In genomic region chr2:44485880-44486279, GRCm38 (mm10) we compare ENCODE assay signal across 28 mouse cellular contexts.
DNase-seq lines count a peak whose midpoint lies in the region; ATAC-seq and TF ChIP-seq lines count a peak whose summit lies in the region.
"Had no signal": no experiment of that assay in that cellular context is flagged by ENCODE, and none has a peak within 500 bp of the region (broad histone marks: within the 10 kb centered on the region; RNA-seq: fewer than 3 reads in every experiment).

No protein-coding gene starts in this region.

- H3K27me3 ChIP-seq in heart, embryonic 14.5 days (ENCODE audit: control insufficient read depth, insufficient read depth, low read length) = no peaks in the 10 kb centered on the region
- no peaks in the 10 kb centered on the region for H3K27me3 ChIP-seq in embryonic facial prominence, embryonic 14.5 days (replicated peaks; ENCODE audit: control insufficient read depth, insufficient read depth, low read length)
- H3K27me3 ChIP-seq in hindbrain, embryonic 10.5 days (ENCODE audit: insufficient read depth, poor library complexity, severe bottlenecking) = no peaks in the 10 kb centered on the region
- H3K27me3 ChIP-seq: forebrain, embryonic 12.5 days; heart, embryonic 13.5 days; hindbrain, embryonic 12.5 days; midbrain, embryonic 15.5 days; neural tube, embryonic 15.5 days had no signal

- TF ChIP-seq POLR2A in cortical plate, adult 2 months (IDR thresholded peaks at IDR 0.05; ENCODE audit: extremely low read depth, insufficient read depth, low read length) = no peak

- peaks cover 5% of the 10 kb centered on the region; the same call in 1 of the 2 replicates for H3K9me3 ChIP-seq in heart, embryonic 14.5 days (ENCODE audit: control insufficient read depth, low read length)
- peaks cover 11% of the 10 kb centered on the region; the same call in 1 of the 2 replicates for H3K9me3 ChIP-seq in embryonic facial prominence, embryonic 14.5 days (ENCODE audit: control insufficient read depth, low read length)
- H3K9me3 ChIP-seq in hindbrain, embryonic 10.5 days = peaks cover 4% of the 10 kb centered on the region; the same call in 1 of the 2 replicates
- H3K9me3 ChIP-seq: midbrain, embryonic 15.5 days had no signal

- H3K9ac ChIP-seq in heart, embryonic 14.5 days (ENCODE audit: low read length) = no peak overlapping the region
- H3K9ac ChIP-seq in embryonic facial prominence, embryonic 14.5 days (ENCODE audit: low read depth, low read length) = no peak overlapping the region
- H3K9ac ChIP-seq: forebrain, embryonic 12.5 days; heart, embryonic 13.5 days; hindbrain, embryonic 12.5 days; liver, embryonic 14.5 days; midbrain, embryonic 15.5 days; neural tube, embryonic 15.5 days had no signal

- no peak for DNase-seq in heart, postnatal 14 days
- DNase-seq in brain, adult 2 months (ENCODE audit: low read depth, low spot score) = peak; percentile 41
- no peak for DNase-seq in embryonic facial prominence, embryonic 14.5 days (ENCODE audit: low spot score)
- no peak for DNase-seq in hindbrain, embryonic 10.5 days (ENCODE audit: low spot score)
- no peak for DNase-seq in cerebellum, adult 9-11 months
- DNase-seq: adrenal gland, postnatal 25 days; cerebellum, adult 2 months; cerebellum, postnatal 25 days; embryo, embryonic 11 days; gastrocnemius, postnatal 10 days; kidney, adult 11 months; kidney, postnatal 14 days; left cerebral cortex, postnatal 4 days; lung, adult 2 months; lung, postnatal 10 days; spleen, adult 18-20 months; thymus, adult 2 months; thymus, postnatal 36 days had no signal

- ATAC-seq in heart, embryonic 14.5 days (ENCODE audit: insufficient number of reproducible peaks, insufficient read depth, low FRiP score, low read depth) = no peak
- no peak for ATAC-seq in embryonic facial prominence, embryonic 14.5 days (ENCODE audit: low read depth)
- ATAC-seq: CD4-positive, CD25-positive, alpha-beta regulatory T cell, adult 4 months; midbrain, embryonic 15.5 days had no signal

- no peak for TF ChIP-seq CTCF in cortical plate, adult 2 months (IDR thresholded peaks at IDR 0.05; ENCODE audit: extremely low read depth, insufficient read depth, low read length)

- WGBS in heart, embryonic 14.5 days = 73% methylated on average over 14 of the region's 14 CpGs
- 43% methylated on average over 14 of the region's 14 CpGs for WGBS in embryonic facial prominence, embryonic 14.5 days
- 87% methylated on average over 14 of the region's 14 CpGs for WGBS in hindbrain, embryonic 10.5 days

- no peak overlapping the region for H3K27ac ChIP-seq in heart, embryonic 14.5 days (replicated peaks in 1 of 2; ENCODE audit: control insufficient read depth in 1 of 2, insufficient read depth in 1 of 2, low read depth in 2 of 2, low read length in 2 of 2)
- H3K27ac ChIP-seq in cortical plate, adult 2 months (ENCODE audit: insufficient read depth, low read length) = no peak overlapping the region
- H3K27ac ChIP-seq in embryonic facial prominence, embryonic 14.5 days (replicated peaks; ENCODE audit: low read depth, low read length) = no peak overlapping the region
- no peak overlapping the region for H3K27ac ChIP-seq in hindbrain, embryonic 10.5 days
- H3K27ac ChIP-seq: forebrain, embryonic 12.5 days; heart, embryonic 13.5 days; hindbrain, embryonic 12.5 days; liver, embryonic 14.5 days; macrophage; midbrain, embryonic 15.5 days; neural tube, embryonic 15.5 days had no signal

- no peaks in the 10 kb centered on the region for H3K4me1 ChIP-seq in heart, embryonic 14.5 days (ENCODE audit: control insufficient read depth in 2 of 2, insufficient read depth in 2 of 2, low read length in 2 of 2)
- H3K4me1 ChIP-seq in cortical plate, adult 2 months (ENCODE audit: control insufficient read depth, insufficient read depth, low read length) = no peaks in the 10 kb centered on the region
- no peaks in the 10 kb centered on the region; the same call in 1 of the 2 replicates for H3K4me1 ChIP-seq in embryonic facial prominence, embryonic 14.5 days (ENCODE audit: control insufficient read depth, insufficient read depth, low read length)
- H3K4me1 ChIP-seq in hindbrain, embryonic 10.5 days (replicated peaks) = no peaks in the 10 kb centered on the region
- H3K4me1 ChIP-seq: forebrain, embryonic 12.5 days; heart, embryonic 13.5 days; hindbrain, embryonic 12.5 days; midbrain, embryonic 15.5 days; neural tube, embryonic 15.5 days had no signal

- no peak overlapping the region for H3K4me3 ChIP-seq in heart, embryonic 14.5 days (ENCODE audit: control insufficient read depth in 1 of 2, insufficient read depth in 1 of 2, low read depth in 1 of 2, low read length in 2 of 2)
- H3K4me3 ChIP-seq in cortical plate, adult 2 months (ENCODE audit: insufficient read depth, low read length) = peak overlapping the region; percentile 47
- peak overlapping the region; percentile 27 for H3K4me3 ChIP-seq in embryonic facial prominence, embryonic 14.5 days (ENCODE audit: low read depth, low read length)
- H3K4me3 ChIP-seq in hindbrain, embryonic 10.5 days = no peak overlapping the region
- H3K4me3 ChIP-seq: forebrain, embryonic 12.5 days; heart, embryonic 13.5 days; hindbrain, embryonic 12.5 days; midbrain, embryonic 15.5 days; neural tube, embryonic 15.5 days had no signal

- peak overlapping the region; percentile 13; the same call in 1 of the 2 replicates for H3K4me2 ChIP-seq in heart, embryonic 14.5 days (ENCODE audit: low read length)
- peak overlapping the region; percentile 45 for H3K4me2 ChIP-seq in embryonic facial prominence, embryonic 14.5 days (ENCODE audit: low read depth, low read length)
- H3K4me2 ChIP-seq: forebrain, embryonic 12.5 days; heart, embryonic 13.5 days; hindbrain, embryonic 12.5 days; midbrain, embryonic 15.5 days; neural tube, embryonic 15.5 days had no signal

- intact Hi-C loops in heart, postnatal 14 days (cut with DNase I) = no loop called here

- no peaks in the 10 kb centered on the region for H3K36me3 ChIP-seq in heart, embryonic 14.5 days (ENCODE audit: control insufficient read depth, insufficient read depth, low read length)
- H3K36me3 ChIP-seq in embryonic facial prominence, embryonic 14.5 days (ENCODE audit: control insufficient read depth, insufficient read depth, low read length) = no peaks in the 10 kb centered on the region
- H3K36me3 ChIP-seq in hindbrain, embryonic 10.5 days = no peaks in the 10 kb centered on the region
- H3K36me3 ChIP-seq: forebrain, embryonic 12.5 days; heart, embryonic 13.5 days; hindbrain, embryonic 12.5 days; midbrain, embryonic 15.5 days; neural tube, embryonic 15.5 days had no signal

Comparison
In these comparisons a context has a peak if more than half of its experiments do, and no peak if none do; other contexts are left out.
1. H3K4me3 ChIP-seq: peak in cortical plate, adult 2 months (single experiment) and embryonic facial prominence, embryonic 14.5 days (single experiment); none in heart, embryonic 14.5 days (0 of 2) and hindbrain, embryonic 10.5 days (single experiment).